Mouse (Mus musculus): ENCODE results near the gene Fbxw27. TPM values are rescaled to one million over a fixed set of nuclear protein-coding genes. Genes with fewer than 3 reads are reported as not detected.

Fbxw27 gene
- polyA plus RNA-seq, 1 experiment from 2014 or later: not detected

Other genes with a start within 250 kb of the Fbxw27 start
- not detected in 2 replicates for gene Fbxw15, start 222.4 kb downstream of the Fbxw27 start, polyA plus RNA-seq (2014; fragmentation: Nextera tagmentation; extraction: Ambion mirVana)
- gene Fbxw24, start 164.6 kb downstream of the Fbxw27 start, polyA plus RNA-seq (2014; fragmentation: Nextera tagmentation; extraction: Ambion mirVana): not detected in 2 replicates
- 0.13 TPM in 1 of 2 replicates, not detected in the other for gene Fbxw25, start 126.0 kb downstream of the Fbxw27 start, polyA plus RNA-seq (2014; fragmentation: Nextera tagmentation; extraction: Ambion mirVana)
- 0.10 TPM in 1 of 2 replicates, not detected in the other for gene Fbxw18, start 88.0 kb downstream of the Fbxw27 start, polyA plus RNA-seq (2014; fragmentation: Nextera tagmentation; extraction: Ambion mirVana)
- not detected in 2 replicates for gene Fbxw26, start 44.6 kb downstream of the Fbxw27 start, polyA plus RNA-seq (2014; fragmentation: Nextera tagmentation; extraction: Ambion mirVana)
- not detected in 2 replicates for gene Spink8, start 21.6 kb upstream of the Fbxw27 start, polyA plus RNA-seq (2014; fragmentation: Nextera tagmentation; extraction: Ambion mirVana)
- gene Nme6, start 42.1 kb upstream of the Fbxw27 start, polyA plus RNA-seq (2014; fragmentation: Nextera tagmentation; extraction: Ambion mirVana): 89.2 and 90.6 TPM in 2 replicates
- gene Camp, start 58.9 kb upstream of the Fbxw27 start, polyA plus RNA-seq (2014; fragmentation: Nextera tagmentation; extraction: Ambion mirVana): 0.28 and 0.31 TPM in 2 replicates
- 24.6 and 33.5 TPM in 2 replicates for gene Cdc25a, start 84.9 kb upstream of the Fbxw27 start, polyA plus RNA-seq (2014; fragmentation: Nextera tagmentation; extraction: Ambion mirVana)
- gene Map4, start 140.8 kb upstream of the Fbxw27 start, polyA plus RNA-seq (2014; fragmentation: Nextera tagmentation; extraction: Ambion mirVana): 78.9 and 98.7 TPM in 2 replicates

Measured in hindbrain, embryonic 11.5 days (tissue).